Mouse (Mus musculus) cerebral cortex, adult 2 months (tissue): ENCODE measurements around the gene Slc30a6.

Source experiments
- WGBS: fragments of 180-500 bp; shearing (Covaris S2); methylation state at CpG from one replicate; pipeline ENCODE4 v1.1.7; 2018; 5-methylcytosine and 5-hydroxymethylcytosine counted together

Gene Slc30a6

DNA sequence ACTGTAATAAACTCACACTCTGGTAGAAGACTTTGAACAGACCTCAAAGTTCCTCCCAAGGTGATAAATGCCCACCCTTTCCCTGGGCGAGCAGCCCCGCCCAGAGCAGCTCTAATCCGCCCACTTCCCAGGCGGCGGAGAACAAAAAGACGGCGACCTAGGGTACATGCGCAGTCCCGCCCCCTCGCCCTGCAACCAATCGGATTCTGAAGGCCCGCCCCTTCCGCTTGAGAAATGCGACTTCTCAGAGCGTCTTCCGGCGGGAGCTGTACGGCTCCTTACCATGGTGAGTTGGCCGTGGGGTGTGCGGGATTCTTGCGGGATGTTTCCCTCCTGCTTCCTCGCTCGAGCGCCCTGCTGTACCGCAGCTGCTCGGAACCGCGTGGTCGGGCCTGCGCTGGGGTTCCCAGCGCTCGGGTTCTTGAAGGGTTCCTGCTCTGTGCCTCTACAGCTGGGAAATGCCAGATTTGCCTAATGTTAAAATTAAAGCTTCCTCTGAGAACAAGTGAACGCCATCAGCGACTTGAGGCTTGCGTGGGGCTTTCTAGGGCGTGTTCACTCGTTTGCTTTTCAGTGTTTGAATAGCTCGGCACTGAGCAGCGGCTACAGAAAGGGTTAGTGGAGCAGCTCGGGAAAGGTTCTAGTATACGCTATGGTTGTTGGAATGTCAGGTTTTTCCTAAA lies at the start of gene Slc30a6:
Slc30a6 (plus strand) TSS at position 226 of the 683 bp plus-strand sequence.
- WGBS: under 1% methylated on average over 41 of the region's 41 CpGs

DNA sequence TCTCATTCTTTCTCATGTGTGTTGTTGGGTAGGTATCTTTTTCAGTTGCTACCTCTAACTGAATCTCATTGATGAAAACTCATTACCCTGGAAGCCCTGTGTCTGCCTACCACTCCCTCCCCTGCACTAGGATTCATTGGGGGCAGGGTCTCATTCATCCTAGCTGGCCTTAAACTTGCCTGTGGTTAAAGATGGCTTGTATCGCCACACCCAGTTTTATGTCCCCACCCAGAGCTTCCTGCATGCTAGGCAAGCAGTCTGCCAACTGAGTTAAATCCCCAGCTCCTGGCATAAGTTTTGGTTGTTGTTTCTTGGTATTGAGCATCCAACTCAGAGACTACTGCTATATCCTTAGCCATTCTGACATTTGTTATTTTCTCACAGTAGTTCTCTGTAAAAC lies 31.8 kb upstream of the Slc30a6 start:
- 89% methylated on average over 1 of the region's 1 CpGs for WGBS

DNA sequence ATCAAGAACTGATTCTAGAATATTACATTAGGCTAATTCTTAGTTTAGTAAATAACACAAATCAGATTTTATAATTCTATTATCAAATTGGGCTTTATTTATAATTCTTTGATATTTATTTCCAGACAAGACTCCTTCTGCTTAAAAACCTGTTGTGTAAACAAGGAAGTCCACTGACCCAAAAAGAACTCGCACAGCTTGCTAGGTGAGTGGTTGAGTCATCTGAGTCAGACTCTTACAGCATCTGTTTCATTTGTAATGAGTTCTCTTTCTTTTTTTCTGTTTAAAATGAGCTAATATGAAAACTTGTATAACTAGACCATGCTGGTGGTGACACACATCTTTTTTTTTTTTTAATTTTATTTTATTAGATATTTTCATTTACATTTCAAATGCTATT lies 18.5 kb upstream of the Slc30a6 start:
- 59% methylated on average over 1 of the region's 1 CpGs for WGBS

DNA sequence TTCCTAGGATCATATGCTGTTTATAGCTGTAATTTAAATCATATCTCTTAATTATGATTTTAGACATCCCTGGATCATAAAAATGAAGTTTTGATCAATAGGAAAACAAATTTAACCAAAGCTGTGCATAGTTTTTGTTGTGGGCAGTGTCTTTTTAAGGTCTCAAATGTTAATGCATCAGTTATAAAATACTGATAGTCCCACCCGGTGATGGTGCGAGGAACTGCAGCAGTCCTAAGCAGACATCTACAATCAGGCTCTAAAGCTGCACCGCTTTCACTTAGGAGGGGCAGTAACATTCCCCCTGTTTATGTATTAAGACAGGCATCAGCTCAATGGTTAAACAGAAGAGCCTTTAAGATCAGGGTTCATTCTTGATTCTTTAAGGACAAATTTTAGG lies 5.6 kb upstream of the Slc30a6 start:
- 69% methylated on average over 3 of the region's 3 CpGs for WGBS

DNA sequence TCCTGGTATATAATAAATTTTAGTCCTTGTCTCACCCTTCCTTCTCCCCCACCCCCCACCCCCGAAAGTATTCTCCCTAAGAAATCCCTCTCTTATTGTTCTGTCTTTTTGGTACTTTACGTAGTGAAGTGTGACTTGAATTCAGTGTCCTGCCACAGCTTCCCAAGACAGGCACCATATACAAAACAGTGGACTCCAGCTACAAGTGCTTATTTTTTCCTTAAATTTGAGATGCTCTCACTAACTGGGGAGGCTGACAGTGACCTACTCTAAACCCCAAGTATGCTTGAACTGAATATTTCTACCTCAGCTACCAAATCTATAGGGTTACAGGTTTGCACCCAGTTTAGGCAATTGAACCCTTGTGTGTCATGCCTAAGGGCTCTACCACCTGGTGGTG lies 1.0 kb upstream of the Slc30a6 start:
- 46% methylated on average over 2 of the region's 2 CpGs for WGBS

DNA sequence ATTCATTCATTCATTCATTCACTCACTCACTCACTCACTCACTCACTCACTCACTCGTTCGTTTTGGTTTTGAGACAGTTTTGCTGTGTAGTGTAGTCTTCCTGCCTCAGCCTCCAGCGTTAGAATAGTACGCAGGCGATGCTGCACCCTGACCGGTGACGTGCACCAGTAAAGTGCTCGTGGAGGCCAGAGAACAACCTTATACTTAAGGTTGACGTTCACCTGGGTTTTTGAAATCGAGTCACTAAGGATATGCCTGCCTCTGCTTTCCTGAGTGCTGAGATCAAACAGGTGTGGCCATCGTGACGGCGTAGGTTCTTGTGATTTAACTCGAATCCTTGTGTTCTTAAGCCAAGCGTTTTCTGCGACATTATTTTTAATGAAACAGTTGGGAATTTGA lies 553 bp upstream of the Slc30a6 start:
- 18% methylated on average over 16 of the region's 16 CpGs for WGBS

DNA sequence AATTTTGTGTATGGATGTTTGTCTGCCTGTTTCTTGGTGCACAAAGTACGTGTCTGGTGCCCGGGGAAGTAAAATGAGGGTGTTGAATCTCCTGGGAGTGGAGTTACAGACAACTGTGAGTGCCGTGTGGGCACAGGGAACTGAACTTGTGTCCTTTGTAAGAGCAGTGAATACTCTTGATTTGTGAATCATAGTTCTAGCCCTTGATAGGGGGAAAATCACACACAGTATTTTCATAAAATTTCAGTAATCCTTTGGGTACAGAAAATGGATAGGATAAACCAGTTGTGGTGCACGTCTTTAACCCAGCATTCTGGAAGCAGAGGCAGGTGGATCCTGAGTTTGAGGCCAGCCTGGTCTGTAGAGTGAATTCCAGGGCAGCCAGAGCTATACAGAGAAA lies 1.4 kb downstream of the Slc30a6 start:
- WGBS: 42% methylated on average over 4 of the region's 4 CpGs

DNA sequence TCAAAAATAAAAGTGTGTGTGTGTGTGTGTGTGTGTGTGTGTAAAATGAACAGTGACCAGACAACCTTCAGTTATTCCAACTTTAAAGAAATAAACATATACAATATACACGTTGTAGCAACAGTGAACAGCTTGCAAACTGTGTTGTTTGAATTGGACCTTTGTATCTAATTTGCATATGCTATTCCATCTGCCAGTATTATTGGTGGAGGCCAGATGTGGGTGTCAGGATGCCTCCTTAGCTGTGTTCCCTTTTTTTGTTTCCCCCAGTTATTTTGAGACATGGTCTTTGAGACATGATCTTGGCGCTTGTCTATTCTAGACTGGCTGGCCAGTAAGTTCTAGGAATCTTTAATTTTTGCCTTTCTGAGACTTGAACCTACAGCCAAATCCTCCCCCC lies 1.8 kb downstream of the Slc30a6 start:
- 51% methylated on average over 2 of the region's 2 CpGs for WGBS

DNA sequence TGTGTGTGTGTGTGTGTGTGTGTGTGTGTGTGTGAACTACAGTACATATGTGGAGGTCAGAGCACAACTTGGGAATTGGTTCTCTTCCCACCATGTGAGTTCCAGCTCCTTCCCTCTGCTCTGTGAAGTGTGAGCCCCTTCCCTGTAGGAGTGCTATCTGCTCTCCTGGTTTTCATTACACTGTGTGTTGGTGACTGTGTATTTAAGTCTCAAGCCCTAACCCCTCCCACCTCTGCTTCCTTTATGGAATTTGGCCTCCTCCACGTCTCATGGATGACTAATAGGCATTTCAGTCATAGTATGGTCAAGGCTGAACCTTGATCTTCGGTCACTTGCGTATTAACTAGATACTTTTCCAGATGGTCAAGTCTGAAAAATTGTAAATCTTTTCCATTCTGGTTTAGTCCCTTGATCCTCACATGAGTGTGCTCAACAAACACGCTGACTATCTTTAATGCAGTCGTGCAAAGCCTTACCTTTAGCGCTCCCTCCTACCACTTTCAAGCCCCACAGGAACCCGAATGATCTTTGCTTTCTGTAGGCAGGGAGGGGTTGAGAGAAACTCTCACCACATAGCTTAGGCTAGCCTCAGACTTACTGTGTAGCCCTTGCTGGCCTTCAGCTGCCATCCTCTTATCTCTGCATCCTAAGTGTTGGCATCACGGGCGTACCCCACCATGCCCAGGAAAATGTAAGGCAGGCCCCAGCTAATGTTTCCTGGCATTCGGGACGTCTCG lies 7.2 kb downstream of the Slc30a6 start:
- WGBS: 94% methylated on average over 12 of the region's 12 CpGs

DNA sequence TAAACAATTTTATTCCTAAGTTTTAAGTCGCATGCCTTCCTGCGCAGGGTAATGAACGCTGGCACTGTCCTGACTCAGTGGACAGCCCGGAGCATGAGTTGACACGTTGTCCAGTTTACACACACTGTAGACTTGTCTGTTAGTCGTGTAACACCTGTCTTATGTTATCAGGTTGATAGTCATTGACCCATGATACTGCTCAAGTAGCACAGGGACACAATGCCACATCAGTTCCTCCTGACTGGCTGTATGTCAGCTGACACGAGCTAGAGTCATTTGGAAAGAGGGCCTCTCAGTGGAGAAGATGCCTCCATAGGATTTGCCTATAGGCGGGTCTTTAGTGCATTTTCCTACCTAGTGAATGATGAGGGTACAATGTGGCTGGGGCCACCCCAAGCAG lies 11.1 kb downstream of the Slc30a6 start:
- 95% methylated on average over 8 of the region's 8 CpGs for WGBS

DNA sequence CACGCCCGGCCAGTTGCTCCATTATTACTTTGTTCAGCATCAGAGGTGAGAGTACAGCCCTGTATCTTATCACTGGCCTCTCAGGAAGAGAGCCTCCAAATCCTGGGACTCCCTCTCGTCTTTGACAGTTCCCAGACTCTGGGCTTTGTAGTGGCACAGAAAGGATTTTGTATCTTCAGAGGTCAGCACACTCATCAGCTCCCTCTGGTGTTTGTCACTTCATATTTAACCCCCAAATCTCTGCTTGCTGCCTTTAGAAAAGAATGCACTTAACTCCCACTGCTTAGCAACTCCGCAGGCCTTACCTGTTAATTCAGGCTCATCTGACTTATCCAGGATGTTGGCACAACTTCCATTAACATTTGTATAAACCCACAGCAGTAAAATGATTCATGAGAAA lies 14.3 kb downstream of the Slc30a6 start:
- 70% methylated on average over 4 of the region's 4 CpGs for WGBS

DNA sequence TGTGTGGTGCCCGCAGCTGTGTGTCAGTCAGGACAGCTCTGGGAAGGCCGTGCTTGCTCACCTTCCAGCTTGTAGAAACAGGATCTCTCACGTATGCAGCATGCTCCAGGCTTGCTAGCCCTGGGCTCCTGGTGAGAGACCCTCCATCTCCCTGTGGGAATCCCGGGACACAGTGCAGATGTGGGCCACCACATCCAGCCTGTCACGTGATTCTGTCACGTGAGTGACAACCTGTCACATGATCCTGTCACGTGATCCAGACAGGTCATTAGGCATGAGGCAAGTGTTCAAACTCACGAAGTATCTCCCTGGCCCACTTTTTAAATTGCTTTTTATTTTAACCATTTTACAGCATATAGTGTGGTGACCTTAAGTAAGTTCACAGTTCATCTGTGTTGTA lies 17.9 kb downstream of the Slc30a6 start:
- WGBS: 91% methylated on average over 8 of the region's 8 CpGs

DNA sequence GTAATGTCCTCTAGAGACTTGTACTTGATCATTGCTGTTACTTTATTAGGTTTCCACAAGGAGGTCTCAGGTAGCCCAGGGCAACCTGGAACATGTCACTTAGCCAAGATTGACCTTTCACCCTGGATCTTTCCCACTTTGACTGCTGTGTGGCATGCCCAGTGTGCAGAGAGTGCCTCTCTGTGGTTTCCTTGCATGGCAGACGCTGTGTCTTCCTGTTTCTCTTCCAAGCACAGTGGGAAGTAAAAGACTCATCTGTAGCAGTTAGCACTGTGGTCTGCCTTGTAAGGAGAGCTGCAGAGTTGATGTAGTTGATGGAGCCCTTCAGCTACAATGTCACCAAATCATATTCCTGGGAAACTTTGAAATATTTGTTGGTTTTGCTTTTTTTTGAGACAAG lies 19.3 kb downstream of the Slc30a6 start:
- 63% methylated on average over 1 of the region's 1 CpGs for WGBS

DNA sequence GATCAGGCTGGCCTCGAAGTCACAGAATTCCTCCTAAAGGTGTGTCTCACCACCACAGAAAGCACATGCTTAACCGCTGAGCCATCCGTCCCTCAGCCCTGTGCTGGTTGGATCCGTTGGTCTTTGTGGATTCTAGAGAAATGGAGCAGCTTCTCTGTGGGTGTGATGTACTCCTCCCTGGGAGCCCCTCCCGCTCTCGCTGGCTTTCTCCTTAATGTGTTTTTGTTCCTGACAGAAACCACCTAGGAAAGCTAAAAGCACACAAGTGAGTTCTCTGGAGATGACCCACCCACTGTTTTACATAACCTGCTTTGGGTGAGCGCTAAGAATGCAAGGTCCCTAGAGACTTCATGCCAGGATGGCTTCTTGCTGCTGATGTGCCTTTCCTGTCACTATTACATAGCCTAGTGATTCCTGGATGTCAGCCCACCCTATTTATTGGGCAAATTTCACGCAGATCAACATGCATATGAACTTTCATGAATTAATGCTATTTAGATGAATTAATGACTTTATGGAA lies 21.5 kb downstream of the Slc30a6 start:
- 67% methylated on average over 8 of the region's 8 CpGs for WGBS

DNA sequence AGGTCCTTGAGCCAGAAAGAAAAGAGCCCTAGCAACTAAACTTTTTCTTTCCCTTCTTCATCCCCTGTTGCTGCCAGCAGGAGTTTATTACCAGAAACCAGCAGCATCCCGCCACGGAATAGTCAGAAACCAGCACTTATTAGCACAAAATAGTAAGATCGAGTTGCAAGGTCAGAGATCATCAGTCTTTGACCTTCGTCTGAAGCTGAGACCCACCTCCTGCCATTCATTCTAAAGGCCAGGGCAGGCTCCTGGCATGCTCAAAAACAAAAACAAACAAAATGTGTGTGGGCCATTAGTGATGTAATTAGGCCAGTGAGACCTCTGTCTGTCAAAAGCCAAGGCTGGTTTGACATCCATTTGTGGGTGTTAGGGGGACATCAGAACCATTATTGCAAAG lies 22.8 kb downstream of the Slc30a6 start:
- 66% methylated on average over 4 of the region's 4 CpGs for WGBS

DNA sequence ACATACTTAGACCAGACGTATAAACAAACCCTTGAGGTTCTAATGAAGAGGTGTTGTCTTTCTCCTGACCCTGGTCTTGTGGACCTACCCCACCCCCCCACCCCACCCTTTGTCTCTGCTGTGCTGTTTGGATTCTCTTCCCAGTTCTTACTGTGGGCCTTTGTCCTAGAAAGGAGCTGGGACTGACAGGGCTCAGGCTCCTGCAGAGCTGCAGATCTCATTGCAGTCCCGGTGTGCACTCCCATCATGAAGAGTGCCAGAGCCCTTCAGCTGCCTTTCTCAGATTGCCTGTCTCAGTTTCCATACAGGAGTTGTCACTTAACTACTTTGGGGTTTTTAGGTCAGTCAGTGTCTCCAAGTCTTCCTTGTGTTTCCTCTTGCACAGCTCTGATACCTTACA lies 25.2 kb downstream of the Slc30a6 start:
- WGBS: 65% methylated on average over 2 of the region's 2 CpGs

DNA sequence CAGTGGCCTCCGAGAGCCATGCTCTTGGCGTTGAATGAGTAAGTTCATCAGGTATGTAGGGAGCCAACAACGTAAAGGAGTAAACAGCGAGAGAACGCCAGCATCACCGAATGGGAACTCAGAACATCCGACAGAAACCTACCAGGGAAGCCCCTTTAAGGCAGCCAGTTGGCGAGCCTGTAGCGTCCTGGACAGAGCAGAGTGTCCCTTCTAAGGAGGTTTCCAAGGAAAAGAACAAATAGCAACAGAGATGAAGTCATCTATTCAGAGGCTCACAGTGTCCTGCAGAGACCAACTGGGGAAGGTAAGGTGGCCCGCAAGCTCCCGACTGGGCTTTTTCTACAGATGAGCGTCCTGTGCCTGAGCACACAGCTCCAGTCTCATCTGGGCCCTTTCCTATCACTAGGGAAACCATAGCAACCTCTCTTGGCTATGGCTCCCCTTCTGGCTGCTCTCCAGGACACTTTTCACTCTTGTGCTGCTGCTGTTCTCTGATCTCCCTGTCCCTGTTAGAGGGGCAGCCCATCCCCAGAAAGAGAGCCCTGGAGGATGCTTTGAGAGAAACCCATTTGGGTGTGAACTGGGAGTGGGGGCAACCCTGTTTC lies 29.1 kb downstream of the Slc30a6 start:
- WGBS: 64% methylated on average over 12 of the region's 12 CpGs

DNA sequence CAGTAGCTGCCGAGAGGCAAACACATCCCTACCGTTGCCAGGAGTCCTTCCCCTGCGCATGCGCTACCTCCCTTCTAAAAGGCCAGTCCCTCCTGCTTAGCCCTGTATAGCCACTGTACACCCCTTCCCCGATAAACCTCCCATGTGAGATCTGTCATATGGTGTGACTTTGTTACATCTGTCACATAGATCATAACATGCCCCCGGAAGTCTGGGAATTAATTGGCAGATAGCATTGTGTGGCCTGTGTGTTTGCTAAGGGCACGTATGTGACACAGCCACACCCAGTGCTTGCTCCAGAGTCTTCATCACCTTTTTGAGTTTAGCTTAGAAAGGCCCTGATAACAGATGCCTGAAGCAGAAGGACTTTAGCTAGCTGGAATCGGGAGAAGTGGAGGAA lies 34.7 kb downstream of the Slc30a6 start:
- 82% methylated on average over 8 of the region's 8 CpGs for WGBS

DNA sequence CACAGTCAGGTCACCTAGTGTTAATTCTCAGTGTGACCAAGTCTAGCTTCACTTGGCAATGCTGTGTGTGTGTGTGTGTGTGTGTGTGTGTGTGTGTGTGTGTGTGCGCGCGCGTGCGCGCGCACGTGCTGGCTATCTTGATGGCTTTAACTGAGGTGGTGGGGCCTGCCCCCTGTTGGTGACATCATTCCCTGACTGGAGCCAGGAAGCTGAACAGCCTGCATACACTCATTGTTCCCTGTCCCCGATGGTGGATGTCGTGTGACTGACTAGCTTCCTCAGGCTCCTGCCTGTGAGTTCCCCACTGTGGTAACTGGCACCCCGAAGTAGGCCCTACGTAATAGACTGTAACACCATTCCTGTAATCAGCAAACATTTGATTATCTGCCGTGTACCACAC lies 36.1 kb downstream of the Slc30a6 start:
- 66% methylated on average over 13 of the region's 13 CpGs for WGBS

DNA sequence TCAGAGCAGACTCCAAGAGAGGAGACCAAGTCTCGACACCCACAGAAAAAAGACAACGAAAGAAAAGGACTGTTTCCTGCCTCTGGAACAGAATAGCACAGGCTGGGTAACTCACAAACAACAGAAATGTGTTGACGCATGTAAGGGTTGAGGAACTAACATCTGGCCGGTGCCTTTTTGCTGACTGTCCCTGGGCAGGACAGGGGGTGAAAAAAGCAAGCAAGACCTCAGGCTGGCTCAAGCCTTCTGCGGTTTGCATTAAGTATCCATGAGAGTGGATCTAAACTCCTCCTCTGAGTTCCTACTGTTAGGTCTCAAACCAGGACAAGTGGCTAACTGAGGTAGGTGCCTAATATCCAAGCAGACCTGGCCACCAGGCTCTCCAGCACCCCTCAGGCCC lies 37.2 kb downstream of the Slc30a6 start:
- 67% methylated on average over 5 of the region's 5 CpGs for WGBS

DNA sequence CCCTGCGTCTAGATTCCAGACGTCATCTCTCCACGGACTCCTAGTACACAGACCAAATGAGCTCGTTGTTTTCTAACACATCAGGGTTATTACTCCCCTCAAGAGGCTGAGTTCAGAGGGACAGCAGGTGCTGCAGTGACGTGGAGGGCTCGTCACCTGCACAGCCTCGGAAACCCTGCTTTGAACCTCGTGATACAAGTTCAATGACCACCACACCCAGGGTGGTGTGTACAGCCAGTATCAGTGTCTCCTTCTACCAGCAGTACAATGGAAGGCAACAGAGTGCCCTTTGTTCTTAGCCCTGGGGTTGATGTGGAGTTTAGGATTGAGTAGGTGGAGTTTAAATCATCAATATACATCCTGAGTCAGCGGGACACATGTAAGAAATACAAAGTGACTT lies 42.4 kb downstream of the Slc30a6 start:
- WGBS: 88% methylated on average over 9 of the region's 9 CpGs

DNA sequence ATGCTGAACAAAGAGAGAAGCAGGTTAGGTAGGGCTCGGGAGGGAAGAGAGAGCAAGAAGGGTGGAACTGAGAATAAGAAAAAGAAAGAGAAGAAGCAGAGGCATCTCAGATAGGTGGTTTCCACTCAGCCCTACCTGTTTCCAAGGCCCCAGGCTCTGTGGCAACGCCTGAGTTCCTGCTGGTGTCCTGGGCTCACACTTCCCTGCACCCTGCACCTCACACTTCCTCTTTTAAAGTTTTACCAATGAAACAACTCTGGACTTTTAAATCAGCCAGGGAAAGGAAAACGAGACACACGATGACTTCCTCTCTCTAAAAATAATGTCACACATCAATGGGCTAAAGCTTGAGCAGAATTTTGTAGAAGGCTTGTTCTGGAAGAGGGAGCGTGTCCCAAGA lies 45.1 kb downstream of the Slc30a6 start:
- WGBS: 66% methylated on average over 5 of the region's 5 CpGs

DNA sequence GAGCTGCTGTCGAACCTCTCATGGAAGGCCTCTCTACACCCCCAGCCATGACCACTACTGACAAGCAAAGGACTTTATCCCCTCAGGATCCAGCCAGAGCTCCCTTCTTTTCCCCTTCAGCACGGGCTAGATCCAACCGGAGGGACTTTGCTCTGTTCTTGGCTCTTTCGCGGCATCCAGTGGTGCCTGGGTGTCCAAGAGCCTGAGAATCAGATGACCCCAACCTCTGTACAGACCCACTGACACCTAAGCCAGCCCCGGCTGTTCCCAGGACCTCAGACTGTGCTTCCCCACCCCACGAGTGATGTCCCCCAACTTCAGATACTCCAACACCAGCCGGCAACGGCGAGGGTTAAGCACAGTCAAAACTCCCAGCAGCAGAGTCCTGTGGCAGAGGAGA lies 54.4 kb downstream of the Slc30a6 start:
- WGBS: 91% methylated on average over 10 of the region's 10 CpGs
